Mouse (Mus musculus) thymus, postnatal 36 days (tissue): ENCODE data around the gene Igsf3.
"Not testable (repeated sequence)": the region's sequence is repeated elsewhere in the genome, so short reads cannot be mapped to it uniquely, and the experiment has no call there.

Experiments used
- DNase-seq, 2 experiments: peaks; one replicate each; pipeline ENCODE4 v3.0.0; 2022; ENCODE audit warnings: mixed read lengths in 2 of 2

Igsf3 gene

DNA sequence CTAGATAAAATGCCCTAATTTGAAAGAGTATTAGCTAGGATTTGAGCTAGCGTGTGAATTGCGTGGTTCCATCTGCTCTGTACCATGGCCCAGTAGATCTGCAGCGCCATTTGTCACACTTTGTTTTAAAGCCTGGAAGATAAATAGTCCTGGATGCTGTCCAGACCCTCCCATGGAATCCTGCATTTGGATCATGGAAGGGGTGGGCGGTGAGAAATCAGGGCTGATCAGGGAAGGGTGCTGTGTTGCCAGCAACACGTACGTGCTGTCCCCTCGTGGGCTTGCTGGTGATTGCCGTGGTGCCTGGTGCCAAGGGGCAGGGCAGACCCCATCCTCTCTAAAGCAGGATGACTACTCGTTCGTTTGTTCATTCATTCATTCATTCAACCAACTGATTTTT is 28.6 kb downstream of the Igsf3 start:
- no peak for DNase-seq

DNA sequence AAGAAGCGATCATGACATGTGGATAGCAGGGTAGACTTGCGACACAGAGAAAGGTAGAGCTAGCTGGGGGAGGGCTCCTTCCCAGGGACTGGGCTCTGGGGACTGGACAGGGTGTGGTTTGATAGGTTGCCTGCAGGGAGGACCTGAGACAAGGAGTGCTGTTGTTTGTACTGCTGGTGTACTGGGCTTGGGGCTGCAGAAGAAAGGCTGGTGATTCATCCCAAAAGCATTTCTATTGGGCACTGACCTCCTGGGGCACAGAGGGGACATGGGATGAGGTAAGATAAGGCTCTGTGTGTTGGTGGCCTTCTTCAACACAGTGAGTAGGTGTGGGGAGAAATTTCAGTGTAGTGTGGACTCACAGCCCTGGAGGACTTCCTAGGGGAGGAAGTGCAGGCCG is 29.2 kb downstream of the Igsf3 start:
- DNase-seq = no peak

DNA sequence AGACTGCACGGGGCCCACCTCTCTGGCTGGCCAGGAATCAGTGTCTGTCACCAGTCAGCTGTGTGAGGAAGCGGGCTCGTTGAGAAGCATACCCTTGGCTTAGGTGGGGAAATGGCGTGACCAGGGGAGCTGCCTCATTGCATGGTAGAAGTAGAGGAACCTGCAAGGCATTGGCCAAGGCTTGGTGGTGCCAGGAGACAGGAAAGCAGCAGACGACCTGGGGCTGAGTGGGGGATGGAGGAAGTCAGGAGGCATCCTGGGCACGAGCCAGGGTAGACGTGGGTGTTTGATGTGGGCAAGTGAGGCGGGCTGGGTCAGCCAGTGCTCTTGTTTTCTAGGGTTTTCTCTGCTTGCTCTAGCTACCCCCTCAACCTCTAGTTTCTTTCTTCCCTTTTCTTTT is 30.7 kb downstream of the Igsf3 start:
- DNase-seq = peak; percentile 42 to 58

DNA sequence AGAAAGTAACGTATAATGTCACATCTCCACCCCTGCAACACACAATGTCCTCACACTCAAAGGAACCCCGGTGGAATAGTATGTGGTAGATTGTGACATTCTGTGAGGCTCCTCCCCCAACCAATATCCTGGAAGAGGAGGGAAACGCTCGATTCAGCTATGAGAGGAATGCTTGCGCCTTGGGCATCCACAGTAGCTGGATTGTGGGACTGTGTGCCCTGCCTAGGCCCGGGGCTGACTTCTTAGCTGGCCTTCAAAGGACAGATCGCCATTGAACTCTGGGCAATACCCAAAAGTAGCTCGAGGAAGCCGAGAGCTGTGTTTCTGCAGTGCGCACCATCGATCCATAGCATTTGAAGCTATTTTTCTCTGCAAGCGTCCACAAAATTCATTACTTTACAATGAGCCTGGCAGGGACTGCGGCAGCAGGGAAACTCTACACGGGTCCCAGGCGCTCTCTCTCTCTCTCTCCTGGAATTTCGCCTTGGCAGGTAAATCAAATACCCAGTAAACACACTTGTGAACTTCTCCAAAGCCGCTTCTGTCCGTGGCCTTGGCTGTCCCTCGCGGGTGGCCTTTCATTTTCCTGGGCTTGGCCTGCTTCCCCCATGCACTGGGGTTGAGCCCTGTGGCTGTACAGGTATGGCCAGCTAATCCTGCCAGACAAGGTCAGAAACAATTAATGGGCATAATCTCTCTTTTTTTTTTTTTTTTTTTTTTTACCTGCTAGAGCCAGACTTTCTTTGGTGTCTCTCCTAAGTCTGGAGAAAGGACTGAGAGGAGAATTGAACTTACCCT is 32.3 kb downstream of the Igsf3 start:
- no peak for DNase-seq

DNA sequence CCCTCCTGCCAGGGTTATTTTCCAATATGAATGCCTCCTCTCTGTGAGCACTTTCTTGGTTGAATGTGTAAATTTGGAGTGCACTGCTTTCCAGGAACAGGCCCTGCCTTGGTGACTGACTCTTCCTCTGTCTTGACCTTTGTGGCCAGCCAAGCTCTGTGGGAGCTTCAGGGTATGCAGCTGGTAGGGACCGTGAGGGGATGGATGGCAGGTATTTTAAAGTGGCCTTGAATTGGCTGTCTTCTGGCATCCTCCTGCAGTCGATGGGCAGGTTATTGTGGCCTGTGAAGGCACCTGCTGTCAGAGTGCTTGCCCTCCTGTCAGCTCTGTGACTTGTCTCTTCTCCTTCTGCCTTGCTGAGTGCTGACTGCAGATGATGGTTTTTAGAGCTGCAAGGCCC is 33.3 kb downstream of the Igsf3 start:
- no peak for DNase-seq

DNA sequence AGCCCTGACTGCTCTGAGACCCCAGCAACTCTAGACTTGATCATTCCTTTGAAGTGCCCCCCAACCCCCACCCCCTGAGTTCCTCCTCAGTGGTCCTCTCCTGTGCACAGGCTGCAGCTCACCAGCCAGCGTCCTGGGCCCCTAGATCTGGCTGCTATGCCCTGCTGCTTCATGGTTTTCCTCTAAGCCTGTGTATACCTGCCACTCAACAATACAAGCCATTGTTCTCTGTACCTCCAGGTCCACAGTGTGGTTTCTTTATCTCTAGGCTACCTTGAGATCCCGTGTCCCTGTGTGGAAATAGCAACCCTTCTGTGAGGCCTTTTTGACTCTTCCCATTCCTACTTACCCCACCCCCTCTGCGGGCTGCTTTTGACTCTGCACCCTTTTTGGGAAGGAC is 33.9 kb downstream of the Igsf3 start:
- no peak for DNase-seq

DNA sequence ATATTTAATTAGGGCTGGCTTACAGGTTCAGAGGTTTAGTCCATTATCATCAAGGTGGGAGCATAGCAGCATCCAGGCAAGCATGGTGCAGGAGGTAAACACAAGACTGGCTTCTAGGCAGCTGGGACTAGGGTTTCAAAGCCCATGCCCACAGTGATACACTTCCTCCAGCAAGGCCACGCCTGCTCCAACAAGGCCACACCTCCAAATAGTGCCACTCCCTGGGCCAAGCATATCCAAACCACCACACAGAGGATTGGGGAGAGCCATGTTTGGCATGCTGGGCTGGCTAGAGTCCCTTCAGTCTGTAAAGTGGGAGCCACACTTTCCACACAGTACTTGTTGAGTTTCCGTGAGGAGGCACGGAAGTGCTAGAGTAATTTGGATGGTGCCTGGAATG is 34.7 kb downstream of the Igsf3 start:
- no peak for DNase-seq

DNA sequence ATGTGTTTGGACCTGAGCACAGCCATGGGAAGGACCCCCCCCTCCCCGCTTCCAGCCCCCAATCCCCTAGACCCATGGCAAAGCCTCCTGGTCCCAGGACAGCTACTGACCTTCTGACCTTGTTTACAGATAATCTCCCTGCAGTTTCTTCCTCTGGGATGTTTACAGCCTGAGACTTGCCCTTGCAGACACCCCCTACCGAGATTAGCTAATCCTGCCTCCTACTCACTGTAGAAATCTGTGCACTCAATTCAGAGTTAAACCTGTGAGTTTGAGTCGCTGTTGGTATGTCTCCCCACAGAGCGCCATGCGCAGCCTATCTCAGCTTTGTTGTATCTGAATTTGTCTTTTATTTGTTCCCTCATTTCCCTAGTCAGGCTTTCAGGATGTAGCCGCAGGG is 35.2 kb downstream of the Igsf3 start:
- no peak for DNase-seq

DNA sequence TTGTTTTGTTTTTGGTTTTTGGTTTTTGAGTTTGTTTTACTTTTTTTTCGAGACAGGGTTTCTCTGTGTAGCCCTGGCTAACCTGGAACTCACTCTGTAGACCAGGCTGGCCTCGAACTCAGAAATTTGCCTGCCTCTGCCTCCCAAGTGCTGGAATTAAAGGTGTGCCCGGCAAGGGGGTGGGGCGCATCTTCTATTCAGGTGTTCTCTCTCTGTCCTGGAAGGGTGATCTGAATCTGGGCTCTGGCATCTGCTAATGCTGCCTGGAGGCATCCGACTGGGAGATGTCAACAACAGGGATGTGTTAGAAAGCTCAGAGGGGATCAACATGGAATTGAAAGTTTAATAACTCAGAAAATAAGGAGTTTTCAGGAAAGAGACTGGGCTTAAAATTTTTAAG is 36.1 kb downstream of the Igsf3 start:
- not testable (repeated sequence) for DNase-seq

DNA sequence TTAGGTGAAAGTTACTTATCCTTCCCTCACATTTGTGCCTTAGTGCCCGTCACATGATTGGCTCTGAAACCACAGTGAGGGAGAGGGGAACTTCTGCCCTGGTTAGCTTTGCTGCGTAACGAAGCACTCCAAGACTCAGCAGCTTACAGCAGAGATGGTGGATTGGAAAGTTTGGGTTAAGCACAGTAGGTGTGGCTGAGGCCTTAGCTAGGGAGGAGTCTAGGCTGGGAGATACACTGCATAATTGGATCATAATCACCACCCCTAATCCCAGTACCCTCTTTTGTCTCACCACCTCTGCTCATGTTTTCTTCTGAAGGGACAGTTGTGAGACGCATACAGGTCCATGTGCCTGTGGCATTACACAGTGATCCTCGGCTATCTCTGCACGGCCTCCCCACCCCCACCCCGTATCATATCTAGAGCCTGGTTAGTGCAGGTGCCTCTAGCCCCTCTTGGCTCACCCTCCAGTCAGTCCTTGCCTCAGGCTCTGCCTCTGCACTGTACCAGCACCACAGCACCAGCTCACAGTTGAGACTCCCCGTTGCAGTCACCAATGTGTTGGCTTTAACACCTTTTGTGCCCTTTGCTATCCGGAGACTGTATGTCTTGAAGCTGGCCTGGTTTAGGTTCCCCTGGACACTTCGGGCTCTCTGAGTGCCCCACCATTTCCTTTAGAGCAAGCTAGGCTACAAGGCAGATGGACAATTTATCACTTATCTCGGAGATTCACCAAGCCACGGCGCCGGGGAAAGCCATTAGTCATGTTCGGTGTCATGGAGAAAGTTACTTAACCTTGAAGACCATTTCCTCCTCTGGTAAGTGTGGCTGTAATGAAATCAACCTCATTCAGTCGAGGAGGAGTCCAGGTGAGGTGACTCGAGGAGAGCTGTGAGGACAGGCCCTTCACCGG is 42.1 kb downstream of the Igsf3 start:
- DNase-seq = no peak

DNA sequence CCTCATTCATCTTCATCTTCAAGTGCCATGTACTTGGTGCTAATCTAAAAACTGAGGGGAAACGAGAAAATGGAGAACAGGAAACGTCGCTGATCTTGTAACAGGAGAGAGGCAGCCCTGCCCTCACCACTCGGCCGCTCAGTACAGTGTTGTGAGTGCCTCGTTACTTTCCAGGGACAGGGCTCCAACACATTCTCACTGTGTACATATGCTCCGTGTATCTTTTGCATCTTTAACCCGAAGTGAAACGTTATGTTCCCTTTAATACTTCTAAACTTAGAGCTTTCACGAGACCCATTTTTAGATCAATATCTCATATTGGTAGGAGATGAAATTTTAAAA is 42.7 kb downstream of the Igsf3 start:
- DNase-seq = no peak

DNA sequence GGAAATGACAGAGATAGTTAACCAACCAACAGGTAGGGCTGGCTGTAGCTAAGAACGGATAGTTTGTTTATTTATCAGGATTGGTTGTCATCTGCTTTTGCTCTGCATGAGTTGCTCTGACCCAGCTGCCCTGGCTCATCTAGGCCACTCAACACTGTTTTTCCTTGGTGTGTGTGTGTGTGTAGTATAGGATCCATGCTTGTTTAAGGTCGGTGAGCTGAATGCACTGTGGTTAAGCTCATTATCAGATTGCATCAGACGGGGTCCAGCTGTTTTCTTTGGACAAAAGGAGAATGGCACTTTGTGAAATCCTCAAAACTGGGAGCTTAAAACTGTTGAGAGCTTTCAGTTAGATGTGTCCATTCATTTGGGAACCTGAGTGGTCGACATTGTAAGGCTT is 46.3 kb downstream of the Igsf3 start:
- DNase-seq = no peak

DNA sequence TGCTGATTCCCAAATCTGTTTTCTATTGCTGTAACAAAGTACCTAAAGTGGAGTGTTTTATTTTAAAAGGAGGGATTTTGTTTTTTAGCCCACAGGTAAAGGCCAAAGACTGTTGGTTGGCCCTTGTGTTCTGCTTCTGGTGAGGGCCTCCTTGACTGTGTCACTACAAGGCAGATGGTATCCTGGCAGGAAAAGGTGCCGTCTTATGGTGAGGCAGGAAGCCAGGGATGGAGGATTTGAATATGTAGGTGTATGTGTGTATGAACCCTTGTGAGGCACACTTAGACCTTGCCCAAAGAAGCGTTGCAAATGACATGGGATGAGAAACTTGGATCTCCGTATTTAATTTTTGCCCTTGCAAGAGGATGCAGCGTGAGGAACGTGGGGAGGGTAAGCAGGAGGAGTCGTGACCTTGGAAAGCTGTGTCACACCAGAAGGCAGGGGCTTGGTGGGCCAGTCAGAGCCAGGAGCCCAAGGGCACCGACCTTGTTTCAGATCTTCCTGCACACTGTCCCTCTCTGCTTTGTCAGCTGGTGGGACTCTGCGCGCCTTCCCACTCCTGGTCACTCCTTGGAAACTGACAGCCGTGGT is 47.5 kb downstream of the Igsf3 start:
- DNase-seq = no peak

DNA sequence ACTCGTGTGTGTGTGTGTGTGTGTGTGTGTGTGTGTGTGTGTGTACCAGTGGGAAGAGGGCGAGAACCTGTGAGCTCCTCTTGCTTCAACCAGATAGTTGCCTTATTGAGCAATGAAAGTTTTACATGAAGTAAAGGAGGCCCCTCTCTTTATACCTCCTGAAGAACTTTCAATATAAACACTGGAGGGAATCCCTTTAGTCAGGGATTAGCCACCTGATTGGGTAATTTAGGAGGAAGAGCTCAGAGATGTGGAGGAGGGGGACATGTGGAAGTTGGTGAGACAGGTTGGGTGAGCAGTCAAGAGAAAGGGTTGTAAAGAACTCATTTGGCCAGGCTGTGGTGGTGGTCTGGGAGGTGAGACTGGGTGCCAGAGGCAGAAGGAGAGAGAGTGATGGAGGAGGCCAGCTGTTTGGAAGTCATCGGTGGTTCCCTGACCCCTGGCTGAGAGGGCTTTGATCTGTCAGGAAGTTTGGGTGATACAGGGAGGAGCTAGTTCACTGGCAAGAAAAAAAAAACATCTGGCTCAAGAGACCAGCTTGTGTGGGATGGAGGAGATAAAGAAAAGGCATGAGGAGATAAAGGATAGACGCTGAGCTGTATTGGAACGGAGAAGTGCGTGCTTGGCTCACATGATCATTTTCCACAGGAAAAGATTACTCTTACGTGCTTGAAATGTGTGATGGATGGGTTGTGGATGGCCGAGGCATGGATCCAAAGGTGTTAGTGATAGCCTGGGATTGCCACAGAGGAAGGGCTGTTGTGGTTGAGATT is 53.3 kb downstream of the Igsf3 start:
- no peak for DNase-seq

DNA sequence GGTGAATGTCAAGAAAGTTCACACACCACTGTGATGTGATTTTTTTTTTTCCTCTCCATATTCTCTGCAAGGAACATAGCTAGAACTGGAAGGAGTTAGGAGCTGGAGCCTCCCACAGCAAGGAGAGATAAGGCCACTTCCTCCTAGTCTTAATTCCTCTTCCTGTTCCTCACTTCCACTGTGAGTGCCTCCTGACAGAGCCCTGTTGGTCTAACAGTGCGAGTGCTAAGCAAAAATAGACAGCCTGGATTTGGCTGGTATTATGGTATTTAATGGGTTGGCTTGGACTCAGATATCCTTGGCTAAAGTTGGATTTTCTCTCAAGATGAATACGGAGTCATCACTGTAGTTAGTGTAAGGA is 53.9 kb downstream of the Igsf3 start:
- no peak for DNase-seq

DNA sequence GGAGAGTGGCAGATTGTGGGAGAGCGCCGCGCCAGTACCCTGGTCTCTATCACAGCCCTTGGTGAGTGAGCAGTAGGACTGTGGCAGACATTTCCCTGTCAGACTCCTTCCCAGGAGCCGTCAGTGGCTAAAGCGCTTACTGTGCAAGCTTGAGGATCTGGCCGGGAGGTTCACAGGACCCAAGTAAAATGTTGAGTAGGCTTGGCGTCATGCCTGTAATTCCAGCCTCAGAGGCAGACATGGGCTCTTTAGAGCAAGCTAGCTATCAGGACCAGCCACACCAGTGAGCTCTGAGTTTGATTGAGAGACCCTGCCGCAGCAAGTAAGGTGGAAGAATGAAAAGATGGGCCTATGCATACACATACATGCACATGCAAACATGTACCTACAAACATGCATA is 58.8 kb downstream of the Igsf3 start:
- DNase-seq = no peak

DNA sequence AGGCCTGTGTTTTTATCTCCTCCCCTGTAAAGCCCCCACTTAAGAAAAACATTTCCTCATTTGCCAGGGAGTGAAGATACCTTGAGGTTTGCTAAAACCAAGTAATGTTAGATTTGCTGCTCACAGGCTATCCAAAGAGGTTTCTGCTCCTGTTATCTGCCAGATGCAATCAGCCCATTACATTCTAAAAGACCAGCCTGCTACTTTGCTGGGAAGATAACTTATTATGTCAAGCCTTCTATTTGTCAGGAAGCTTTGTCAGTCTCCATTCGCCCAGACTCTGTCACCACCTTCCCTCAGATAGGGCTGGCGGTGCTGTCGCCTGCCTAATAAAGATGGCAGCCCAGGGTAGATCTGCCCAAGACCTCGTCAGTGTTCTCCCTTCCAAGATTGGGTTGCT is 59.6 kb downstream of the Igsf3 start:
- DNase-seq = no peak

DNA sequence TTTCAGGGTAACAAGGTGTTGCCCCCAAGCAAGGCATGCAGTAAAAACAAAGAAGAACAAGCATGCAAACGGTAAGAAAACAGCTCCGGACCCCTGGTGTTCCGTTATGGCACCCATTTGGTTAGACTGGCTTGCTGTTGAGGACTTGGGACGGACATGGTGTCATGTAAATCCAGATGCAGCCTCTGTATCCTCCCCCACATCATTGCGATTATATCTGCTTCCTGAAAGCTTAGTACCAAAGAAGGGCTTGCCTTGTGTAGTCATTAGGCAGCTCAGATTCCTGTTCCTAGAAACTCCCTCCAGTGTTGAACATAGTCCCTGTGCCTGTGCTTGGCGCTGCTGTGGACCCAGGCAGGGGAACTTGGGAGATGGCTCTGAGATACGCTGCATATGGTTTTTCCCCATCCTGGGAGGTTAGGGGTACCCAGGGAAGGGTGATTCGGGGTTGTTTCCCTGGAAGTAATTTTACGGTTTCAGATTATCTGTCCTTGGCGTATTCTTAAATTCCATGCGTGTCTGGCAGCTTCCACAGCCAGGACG is 60.2 kb downstream of the Igsf3 start:
- DNase-seq = no peak

DNA sequence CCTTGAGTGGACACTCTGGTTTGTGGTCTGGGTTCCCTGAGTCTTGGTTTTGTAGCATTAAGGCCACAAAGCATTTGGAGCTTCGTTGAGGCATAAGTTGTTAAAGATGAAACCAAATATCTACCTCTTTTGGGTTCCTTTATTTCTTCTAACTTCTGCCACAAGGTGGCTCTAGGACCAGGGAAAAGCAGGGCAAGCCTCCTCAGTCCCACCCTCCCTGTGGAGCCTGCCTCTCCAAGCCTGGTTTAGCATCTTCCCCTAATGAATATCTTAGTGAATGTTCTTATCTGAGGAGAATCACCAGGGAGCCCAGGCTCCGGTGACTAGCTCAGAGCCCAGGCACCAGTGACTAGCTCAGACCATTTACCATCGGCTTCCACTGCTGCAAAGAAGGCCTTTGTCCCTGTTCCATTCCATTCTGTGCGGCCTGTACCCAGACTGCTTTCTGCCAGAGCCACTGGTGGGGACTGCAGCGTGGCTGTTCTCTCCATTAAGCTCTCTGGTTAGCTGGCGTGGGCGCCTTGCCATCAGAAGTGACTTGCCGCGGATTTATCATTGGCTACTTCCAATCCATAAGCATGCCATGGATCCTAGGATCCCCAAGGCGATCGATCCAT is 66.5 kb downstream of the Igsf3 start:
- no peak for DNase-seq

DNA sequence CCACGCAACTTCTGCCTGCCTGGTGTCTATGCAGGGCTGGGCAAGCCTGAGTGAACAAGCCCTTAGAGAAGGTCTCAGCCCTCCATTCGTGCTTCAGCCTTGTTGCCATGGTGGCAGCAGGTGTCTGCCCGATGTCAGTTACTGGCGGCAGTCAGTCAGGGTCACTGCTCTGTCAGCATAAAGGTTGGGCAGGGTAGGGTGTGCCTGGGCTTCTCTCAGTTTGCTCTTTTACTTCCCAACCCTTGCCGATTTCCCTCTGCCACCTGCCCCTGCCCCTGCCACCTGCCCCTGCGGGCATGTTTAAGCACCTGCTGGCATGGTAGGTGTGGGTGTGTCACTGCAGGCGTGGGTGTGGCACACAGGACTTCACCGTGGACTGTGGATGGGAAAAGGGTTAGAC is 67.6 kb downstream of the Igsf3 start:
- no peak for DNase-seq

DNA sequence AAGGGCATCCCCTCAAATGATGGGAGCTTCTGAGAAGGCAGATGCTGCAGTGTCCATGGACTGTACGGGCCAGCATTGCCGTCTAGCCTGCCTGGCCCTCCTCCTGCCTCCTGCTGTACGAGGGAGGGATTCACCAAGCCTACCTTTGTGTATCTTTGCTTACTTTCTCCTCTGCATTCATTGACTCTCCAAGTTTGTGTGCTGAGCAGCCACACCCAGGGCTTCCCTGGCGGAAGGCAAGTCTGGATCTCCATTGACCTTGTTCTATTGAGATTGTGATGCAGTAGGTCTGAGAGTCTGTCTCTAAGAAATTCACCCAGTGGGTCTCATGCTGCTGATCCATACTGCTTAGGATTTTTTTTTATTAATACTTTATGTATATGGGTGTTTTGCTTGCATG is 70.4 kb downstream of the Igsf3 start:
- no peak for DNase-seq

DNA sequence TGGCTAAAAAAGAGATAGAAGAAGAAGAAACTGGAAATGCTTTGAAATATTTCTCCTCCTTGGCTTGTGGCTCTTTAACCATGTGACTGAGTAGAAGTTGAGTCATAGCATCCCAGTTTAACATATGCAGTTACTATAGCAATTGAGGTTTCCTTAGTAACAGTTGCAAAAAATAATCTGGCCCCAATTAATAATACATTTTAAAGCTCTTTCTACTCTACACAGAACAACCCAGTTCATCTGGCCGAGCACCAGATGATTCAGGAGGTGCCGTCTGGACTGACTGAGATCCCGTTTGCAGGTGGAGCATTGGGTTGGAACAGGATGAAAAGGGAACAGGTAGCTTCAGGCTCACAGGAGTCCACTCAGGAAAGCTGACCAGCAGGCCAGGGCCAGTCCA is 71.9 kb downstream of the Igsf3 start:
- no peak for DNase-seq
